Mouse (Mus musculus) cerebellum, adult 11-12 months (tissue): Measurements from ENCODE around the gene Gimap4.
"Not testable (repeated sequence)": the region's sequence is repeated elsewhere in the genome, so short reads cannot be mapped to it uniquely, and the experiment has no call there.

Experiments used
- DNase-seq: peaks from one replicate; pipeline ENCODE4 v3.0.0; 2022

Gimap4 gene

DNA sequence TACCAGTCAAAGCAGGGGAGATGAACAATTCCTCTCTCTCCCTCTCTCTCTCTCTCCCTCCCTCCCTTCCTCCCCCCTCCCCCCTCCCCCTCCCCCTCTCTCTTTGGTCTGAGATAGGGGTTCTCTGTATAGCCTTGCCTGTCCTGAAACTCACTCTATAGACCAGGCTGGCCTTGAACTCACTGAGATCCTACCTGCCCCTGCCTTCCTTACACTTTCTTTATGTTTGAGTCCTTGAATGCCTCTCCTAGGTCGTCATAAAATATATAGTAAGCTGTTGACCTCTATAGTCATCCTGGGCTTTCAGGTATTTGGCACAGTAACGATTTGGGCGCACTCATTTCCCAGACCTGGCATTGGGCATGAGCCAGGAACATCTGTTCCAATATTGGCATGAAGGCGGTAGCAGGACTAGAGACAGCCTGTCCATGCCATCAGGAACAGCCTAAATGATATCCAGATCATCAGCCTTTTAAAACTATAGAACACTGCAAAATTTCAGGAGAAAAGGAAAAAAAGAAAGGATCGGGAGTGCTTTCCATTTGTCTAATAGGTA lies 7.4 kb upstream of the Gimap4 start:
- DNase-seq, result no peak

DNA sequence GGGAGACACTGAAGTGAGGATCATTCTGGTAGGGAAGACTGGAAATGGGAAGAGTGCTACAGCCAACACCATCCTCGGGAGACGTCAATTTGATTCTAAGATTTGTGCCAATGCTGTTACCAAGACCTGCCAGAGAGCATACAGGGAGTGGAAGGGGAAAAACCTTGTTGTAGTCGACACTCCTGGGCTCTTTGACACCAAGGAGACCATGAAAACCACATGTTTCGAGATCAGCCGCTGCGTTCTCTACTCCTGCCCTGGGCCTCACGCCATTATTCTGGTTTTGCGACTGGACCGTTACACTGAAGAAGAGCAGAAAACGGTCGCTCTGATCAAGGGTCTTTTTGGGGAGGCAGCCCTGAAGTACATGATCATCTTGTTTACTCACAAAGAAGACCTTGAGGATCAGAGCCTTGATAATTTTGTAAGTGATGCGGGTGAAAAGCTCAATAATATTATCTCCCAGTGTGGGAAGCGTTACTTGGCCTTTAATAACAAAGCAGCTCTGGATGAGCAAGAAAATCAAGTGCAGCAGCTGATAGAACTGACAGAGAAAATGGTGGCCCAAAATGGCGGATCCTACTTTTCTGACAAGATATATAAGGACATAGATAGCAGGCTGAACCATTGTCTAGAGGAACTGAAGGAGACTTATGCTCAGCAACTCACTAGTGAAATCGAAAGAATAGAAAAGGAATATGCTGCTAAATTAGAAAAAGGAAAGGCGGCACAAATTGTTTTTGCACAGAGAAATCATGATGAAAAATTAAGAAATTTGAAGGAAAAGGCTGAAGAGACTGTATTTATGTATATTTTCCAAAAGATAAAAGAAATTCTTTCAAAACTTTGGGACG lies 6.6 kb upstream of the Gimap4 start:
- DNase-seq, result no peak

GRCm38 (mm10) chr6:48678391-48678790 lies 6.0 kb upstream of the Gimap4 start:
- no peak for DNase-seq

- no peak for DNase-seq
Observed at GRCm38 (mm10) chr6:48679701-48680100, 4.6 kb upstream of the Gimap4 start.

- no peak for DNase-seq
Observed at GRCm38 (mm10) chr6:48680421-48680820, 3.9 kb upstream of the Gimap4 start.

DNA sequence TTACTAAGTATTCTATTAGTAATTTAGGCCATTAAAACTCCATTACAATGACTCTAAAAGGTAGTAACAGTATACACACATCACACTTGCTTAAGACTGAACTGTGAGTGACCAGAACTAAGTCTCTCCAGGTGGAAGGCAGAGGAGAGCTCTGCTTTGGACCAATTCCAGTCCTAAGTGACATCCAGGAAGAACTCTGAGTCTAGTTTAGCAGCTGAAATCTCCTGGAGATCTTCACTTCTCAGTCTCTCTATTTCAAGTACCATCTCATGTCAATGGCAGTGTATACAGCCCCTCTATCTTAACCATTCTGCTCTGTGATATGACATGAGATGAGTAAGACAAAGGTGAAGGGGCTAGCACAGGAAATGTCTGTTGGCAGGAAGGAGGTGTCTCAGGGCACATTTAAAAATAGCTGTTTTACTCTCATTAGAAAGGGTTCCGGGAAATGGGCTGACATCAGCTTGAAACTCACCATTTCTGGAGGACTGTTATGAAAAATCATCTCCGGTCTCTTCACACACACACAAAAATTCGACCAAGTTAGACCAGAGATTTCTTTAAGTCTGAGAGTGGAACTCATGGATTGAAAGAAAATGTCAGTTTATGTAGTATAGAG lies 2.8 kb upstream of the Gimap4 start:
- no peak for DNase-seq

- no peak for DNase-seq
Observed at GRCm38 (mm10) chr6:48682271-48682670, 2.1 kb upstream of the Gimap4 start.

GRCm38 (mm10) chr6:48683263-48683821 lies 1.0 kb upstream of the Gimap4 start:
- DNase-seq, result not testable (repeated sequence)

DNA sequence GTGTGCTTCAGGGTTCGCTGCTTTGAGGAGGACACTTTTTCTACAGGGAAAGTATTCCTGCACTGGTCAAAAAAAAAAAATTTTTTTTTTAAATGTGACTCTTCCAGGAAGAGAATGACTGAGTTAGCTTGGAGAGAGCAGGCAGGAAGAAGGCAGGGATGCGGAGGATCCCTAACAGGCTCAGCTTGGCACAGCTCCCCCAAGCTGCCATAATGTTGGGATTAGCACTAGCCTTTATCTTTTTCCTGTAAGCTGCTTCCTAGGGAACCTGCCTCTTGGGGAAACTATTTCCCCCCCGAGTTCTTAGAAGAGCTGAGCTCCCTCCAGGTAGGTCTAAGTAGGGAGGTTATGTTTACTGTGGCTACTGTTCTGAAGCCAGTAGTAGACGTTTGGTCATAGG lies 457 bp downstream of the Gimap4 start:
- no peak for DNase-seq

GRCm38 (mm10) chr6:48685251-48685650 lies 902 bp downstream of the Gimap4 start:
- DNase-seq, result no peak

DNA sequence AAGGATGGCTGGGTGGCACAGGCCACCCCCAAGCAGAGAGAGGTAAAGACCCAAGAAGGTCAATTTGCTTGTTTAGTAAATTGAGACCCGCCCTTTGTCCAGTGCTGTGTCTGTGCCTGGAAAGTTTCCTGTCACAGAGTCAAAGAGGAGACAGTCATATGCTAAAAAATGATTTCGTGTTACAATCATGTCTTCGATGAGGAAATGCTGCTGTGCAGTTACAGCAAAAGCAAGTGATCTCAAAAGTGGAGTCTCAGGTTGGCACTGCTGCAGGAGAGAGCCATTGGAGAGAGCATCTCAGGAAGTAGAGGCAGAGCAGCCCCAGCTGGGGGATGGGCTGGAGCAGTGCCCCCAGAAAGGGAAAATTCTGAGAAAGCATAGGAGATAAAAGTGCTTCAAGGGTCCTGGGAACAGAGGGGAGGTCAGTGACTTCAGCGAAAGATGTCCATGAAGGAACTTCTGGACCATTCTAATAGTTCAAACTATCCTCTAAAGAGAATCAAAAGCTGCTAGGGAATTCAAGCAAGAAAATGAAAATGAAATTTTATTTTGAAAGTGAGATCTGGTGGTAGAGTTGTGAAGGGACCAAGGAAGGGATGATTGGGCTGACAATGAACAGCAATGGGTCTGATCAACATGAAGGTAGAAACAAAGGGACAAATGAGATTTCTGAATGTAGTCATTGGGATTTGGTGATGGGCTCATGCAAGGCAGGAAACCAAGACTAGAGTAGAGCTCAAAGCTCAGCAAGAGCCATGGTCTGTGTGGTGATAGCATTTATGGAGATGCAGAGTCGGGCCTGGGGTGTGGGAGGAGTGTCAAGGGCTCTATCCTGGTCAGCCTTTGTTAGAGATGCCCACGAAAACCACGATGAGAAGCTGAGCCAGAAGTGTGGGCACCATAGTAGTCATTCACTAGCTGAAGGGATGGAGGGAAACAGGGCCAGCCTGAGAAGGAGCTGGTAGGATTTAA lies 1.6 kb downstream of the Gimap4 start:
- no peak for DNase-seq

GRCm38 (mm10) chr6:48687077-48687476 lies 2.7 kb downstream of the Gimap4 start:
- DNase-seq, result no peak

- DNase-seq, result no peak
Observed at GRCm38 (mm10) chr6:48689320-48689719, 5.0 kb downstream of the Gimap4 start.

DNA sequence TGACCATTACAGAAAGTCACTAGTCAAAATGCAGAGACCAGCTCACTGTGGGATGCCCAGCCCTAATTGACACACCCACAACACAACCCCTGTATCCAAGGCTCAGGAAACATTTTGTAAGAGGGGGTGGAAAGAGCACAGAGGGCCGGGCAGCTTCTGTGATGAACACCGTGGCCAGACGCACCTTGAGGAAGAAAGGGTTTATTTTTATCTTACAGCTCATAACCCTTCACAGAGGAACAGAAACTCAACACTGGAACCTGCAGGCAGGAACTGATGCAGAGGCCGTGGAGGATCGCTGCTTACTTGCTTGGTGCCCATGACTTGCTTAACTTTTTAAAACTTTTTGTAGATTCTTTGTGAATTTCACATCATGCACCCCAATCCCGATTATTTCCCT lies 8.6 kb downstream of the Gimap4 start:
- DNase-seq, result no peak

- DNase-seq, result no peak
Observed at GRCm38 (mm10) chr6:48696830-48697554, 12.6 kb downstream of the Gimap4 start.

DNA sequence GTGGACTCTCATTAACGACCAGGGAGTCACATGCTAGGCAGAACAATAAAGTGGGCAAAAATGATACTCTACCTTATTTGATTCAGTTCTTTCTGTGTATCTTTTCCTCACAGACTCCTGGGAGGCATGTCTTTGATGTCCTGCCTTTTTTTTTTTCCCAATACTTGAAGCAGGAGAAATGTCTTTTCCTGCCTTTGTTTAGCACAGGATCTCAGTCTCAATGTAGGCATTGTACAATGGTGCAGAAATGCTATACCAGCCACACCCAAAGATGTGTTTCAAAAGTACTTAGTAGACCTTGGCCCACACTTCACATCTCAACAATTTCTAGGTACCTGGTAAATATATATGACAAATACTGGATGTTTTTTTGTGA lies 13.2 kb downstream of the Gimap4 start:
- no peak for DNase-seq

GRCm38 (mm10) chr6:48698066-48698856 lies 13.9 kb downstream of the Gimap4 start:
- no peak for DNase-seq

- DNase-seq, result no peak
Observed at GRCm38 (mm10) chr6:48698888-48699287, 14.5 kb downstream of the Gimap4 start.

GRCm38 (mm10) chr6:48700251-48701075 lies 16.1 kb downstream of the Gimap4 start:
- DNase-seq, result no peak

- DNase-seq, result no peak
Observed at GRCm38 (mm10) chr6:48702146-48702545, 17.8 kb downstream of the Gimap4 start.
